Mouse (Mus musculus): Measurements from ENCODE around the gene Slc39a5. TPM values are rescaled to one million over a fixed set of nuclear protein-coding genes. Genes with fewer than 3 reads are reported as not detected.

The Slc39a5 gene
- total and polyA plus RNA-seq, 3 experiments, result not detected

DNA sequence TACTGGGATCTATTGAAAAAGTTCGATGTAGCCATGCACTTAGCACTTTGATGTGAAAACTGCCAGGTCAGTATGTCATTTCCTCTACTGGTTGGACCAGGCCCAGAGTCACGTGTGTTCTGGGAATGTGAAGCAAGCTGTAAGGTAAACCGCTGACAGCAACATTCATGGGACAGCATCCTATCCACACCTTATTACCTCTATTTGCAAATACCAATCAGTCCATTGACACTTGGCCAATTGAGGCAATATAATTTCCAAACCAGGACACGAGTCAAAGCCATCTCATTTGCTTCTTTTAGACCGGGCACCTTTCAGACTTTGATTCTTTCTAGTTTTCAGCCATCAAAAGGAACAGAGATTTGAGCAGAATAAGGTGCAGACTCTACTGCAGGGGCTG is 28.0 kb upstream of the Slc39a5 start:
- Histone ChIP-seq H3K9me3 (replicated peaks; ENCODE audit: insufficient read depth, low read length) (no peaks in the 10 kb centered on the region), H3K27me3 (ENCODE audit: control insufficient read depth in 1 of 2, insufficient read depth in 2 of 2, low read length in 2 of 2) (no peaks in the 10 kb centered on the region), H3K36me3 (ENCODE audit: control insufficient read depth in 1 of 2, insufficient read depth in 2 of 2, low read length in 2 of 2) (peaks cover 15 to 23% of the 10 kb centered on the region in 2 experiments), H3K27ac (ENCODE audit: control insufficient read depth, low read depth, low read length) (no peak overlapping the region), H3K79me2 (ENCODE audit: control insufficient read depth, insufficient read depth, low read length, poor library complexity) (no peaks in the 10 kb centered on the region), H3K4me3 (ENCODE audit: control insufficient read depth in 1 of 2, insufficient read depth in 1 of 2, low read depth in 2 of 2, low read length in 2 of 2) (no peak overlapping the region), H3K4me1 (ENCODE audit: control insufficient read depth in 1 of 2, insufficient read depth in 2 of 2, low read length in 2 of 2) (peaks cover 4 to 10% of the 10 kb centered on the region in 2 experiments), H3K9ac (ENCODE audit: control insufficient read depth, low read depth, low read length, poor library complexity, severe bottlenecking) (no peak overlapping the region)
- TF ChIP-seq TAL1 (IDR thresholded peaks at IDR 0.05; ENCODE audit: low read length) (no peak), E2F4 (IDR thresholded peaks at IDR 0.05; ENCODE audit: borderline replicate concordance, low read depth, low read length) (no peak), ZMIZ1 (IDR thresholded peaks at IDR 0.05; ENCODE audit: low read depth, low read length) (no peak), MAX (IDR thresholded peaks at IDR 0.05; ENCODE audit: low read length) (no peak), POLR2AphosphoS5 (IDR thresholded peaks at IDR 0.05; ENCODE audit: borderline replicate concordance, low read depth, low read length) (no peak), BHLHE40 (IDR thresholded peaks at IDR 0.05; ENCODE audit: borderline replicate concordance, low read depth, low read length) (no peak), RCOR1 (IDR thresholded peaks at IDR 0.05; ENCODE audit: low read depth, low read length) (no peak), MEF2A (IDR thresholded peaks at IDR 0.05; ENCODE audit: extremely low read depth, insufficient replicate concordance, low read depth, low read length, poor library complexity, severe bottlenecking) (no peak), ZKSCAN1 (IDR thresholded peaks at IDR 0.05; ENCODE audit: low read depth, low read length) (no peak), GATA1 (IDR thresholded peaks at IDR 0.05; ENCODE audit: low read depth, low read length) (no peak), ZC3H11A (IDR thresholded peaks at IDR 0.05; ENCODE audit: low read depth, low read length) (no peak), EP300 (IDR thresholded peaks at IDR 0.05; ENCODE audit: low read depth in 1 of 2, low read length in 2 of 2) (no peak), CHD2 (IDR thresholded peaks at IDR 0.05; ENCODE audit: low read length) (no peak), NRF1 (IDR thresholded peaks at IDR 0.05; ENCODE audit: insufficient read depth, low read depth, low read length, poor library complexity, severe bottlenecking) (no peak), GABPA (IDR thresholded peaks at IDR 0.05; ENCODE audit: low read depth, low read length) (no peak), TBP (IDR thresholded peaks at IDR 0.05; ENCODE audit: low read depth, low read length) (no peak), ZNF384 (IDR thresholded peaks at IDR 0.05; ENCODE audit: low read depth, low read length) (no peak), USF2 (IDR thresholded peaks at IDR 0.05; ENCODE audit: borderline replicate concordance in 1 of 2, insufficient read depth in 1 of 2, low read depth in 1 of 2, low read length in 2 of 2) (no peak), KAT2A (conservative IDR thresholded peaks at IDR 0.05; ENCODE audit: low read depth, low read length) (no peak)
- DNase-seq (ENCODE audit: low read depth, low spot score), result no peak

DNA sequence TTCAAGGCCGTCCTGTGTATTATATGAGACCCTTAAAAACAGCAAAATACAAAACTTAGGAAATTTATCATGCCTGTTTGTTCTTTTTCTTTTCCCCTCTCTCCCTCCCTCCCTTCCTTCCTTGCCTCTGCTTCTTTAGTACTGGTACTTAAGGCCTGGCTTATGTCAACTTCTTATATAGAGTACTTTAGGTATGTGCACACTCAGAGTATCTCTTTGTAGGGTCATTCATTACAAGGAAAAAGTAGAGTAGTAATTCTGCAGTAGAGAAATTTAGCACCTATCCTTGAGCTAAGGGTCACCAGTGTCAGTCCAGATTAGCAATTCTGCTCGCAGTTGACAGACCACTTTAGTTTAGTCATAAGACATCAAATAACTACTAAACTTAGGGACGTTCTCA is 24.2 kb upstream of the Slc39a5 start:
- H3K9me3 ChIP-seq (replicated peaks; ENCODE audit: insufficient read depth, low read length), result no peaks in the 10 kb centered on the region
- peak overlapping the region; percentile 87 for H3K27ac ChIP-seq (ENCODE audit: control insufficient read depth, low read depth, low read length)
- H3K36me3 ChIP-seq (ENCODE audit: control insufficient read depth in 1 of 2, insufficient read depth in 2 of 2, low read length in 2 of 2), result peaks cover 12 to 20% of the 10 kb centered on the region in 2 experiments
- TF ChIP-seq GABPA (IDR thresholded peaks at IDR 0.05; ENCODE audit: low read depth, low read length), result no peak
- no peak for TF ChIP-seq TBP (IDR thresholded peaks at IDR 0.05; ENCODE audit: low read depth, low read length)
- TF ChIP-seq MXI1 (IDR thresholded peaks at IDR 0.05; ENCODE audit: low read depth, low read length), result no peak
- peaks cover 4 to 13% of the 10 kb centered on the region in 2 experiments for H3K4me1 ChIP-seq (ENCODE audit: control insufficient read depth in 1 of 2, insufficient read depth in 2 of 2, low read length in 2 of 2)
- H3K9ac ChIP-seq (ENCODE audit: control insufficient read depth, low read depth, low read length, poor library complexity, severe bottlenecking), result peak overlapping the region; percentile 53
- peak overlapping the region in 1 of 2 experiments; percentile 17; a peak in 2 of 4 replicates for H3K4me3 ChIP-seq (ENCODE audit: control insufficient read depth in 1 of 2, insufficient read depth in 1 of 2, low read depth in 2 of 2, low read length in 2 of 2)
- H3K79me2 ChIP-seq (ENCODE audit: control insufficient read depth, insufficient read depth, low read length, poor library complexity), result no peaks in the 10 kb centered on the region
- H3K27me3 ChIP-seq (ENCODE audit: control insufficient read depth in 1 of 2, insufficient read depth in 2 of 2, low read length in 2 of 2), result no peaks in the 10 kb centered on the region
- peak; percentile 21 for DNase-seq (ENCODE audit: low read depth, low spot score)
